Mouse (Mus musculus): Measurements from ENCODE around the gene Lrfn2. TPM values are rescaled to one million over a fixed set of nuclear protein-coding genes. Genes with fewer than 3 reads are reported as not detected.

Gene Lrfn2
- polyA plus RNA-seq, 1 experiment from 2014 or later, result 1.1 TPM

- Histone ChIP-seq H3K4me2 (no peak overlapping the region), H3K4me1 (0 out of 2 replicates have a peak, but pooled peaks cover 4% of the 10 kb centered on the region), H3K4me3 (replicated peaks) (no peak overlapping the region), H3K27me3 (replicated peaks) (no peaks in the 10 kb centered on the region), H3K9me3 (no peaks in the 10 kb centered on the region), H3K27ac (no peak overlapping the region), H3K36me3 (no peaks in the 10 kb centered on the region), H3K9ac (no peak overlapping the region)
- ATAC-seq (ENCODE audit: insufficient read depth, low FRiP score, low read depth), result no peak; the same call in 1 of the 2 replicates
- 17% methylated on average over 11 of the region's 11 CpGs for WGBS
Observed at GRCm38 (mm10) chr17:49043806-49044640, 111.8 kb downstream of the Lrfn2 start.

- Histone ChIP-seq H3K9ac (no peak overlapping the region), H3K27me3 (replicated peaks) (no peaks in the 10 kb centered on the region), H3K4me1 (0 out of 2 replicates have a peak, but pooled peaks cover 4% of the 10 kb centered on the region), H3K4me2 (no peak overlapping the region), H3K27ac (no peak overlapping the region), H3K36me3 (no peaks in the 10 kb centered on the region), H3K9me3 (no peaks in the 10 kb centered on the region), H3K4me3 (replicated peaks) (no peak overlapping the region)
- WGBS, result 39% methylated on average over 4 of the region's 4 CpGs
- no peak for ATAC-seq (ENCODE audit: insufficient read depth, low FRiP score, low read depth)
Observed at GRCm38 (mm10) chr17:49047921-49048320, 115.7 kb downstream of the Lrfn2 start.

GRCm38 (mm10) chr17:49051231-49051630 lies 119.1 kb downstream of the Lrfn2 start:
- H3K27ac ChIP-seq, result no peak overlapping the region
- no peak overlapping the region for H3K4me3 ChIP-seq (replicated peaks)
- H3K36me3 ChIP-seq, result no peaks in the 10 kb centered on the region
- no peaks in the 10 kb centered on the region for H3K4me1 ChIP-seq
- no peaks in the 10 kb centered on the region for H3K27me3 ChIP-seq (replicated peaks)
- ATAC-seq (ENCODE audit: insufficient read depth, low FRiP score, low read depth), result no peak
- no peaks in the 10 kb centered on the region for H3K9me3 ChIP-seq
- WGBS, result 81% methylated on average over 11 of the region's 11 CpGs
- H3K4me2 ChIP-seq, result no peak overlapping the region
- no peak overlapping the region for H3K9ac ChIP-seq

GRCm38 (mm10) chr17:49061141-49061540 lies 129.0 kb downstream of the Lrfn2 start:
- no peak overlapping the region for H3K27ac ChIP-seq
- H3K4me1 ChIP-seq, result no peaks in the 10 kb centered on the region
- H3K9ac ChIP-seq, result no peak overlapping the region
- no peak overlapping the region for H3K4me2 ChIP-seq
- no peaks in the 10 kb centered on the region for H3K9me3 ChIP-seq
- H3K4me3 ChIP-seq (replicated peaks), result no peak overlapping the region
- 87% methylated on average over 8 of the region's 8 CpGs for WGBS
- H3K36me3 ChIP-seq, result no peaks in the 10 kb centered on the region
- no peaks in the 10 kb centered on the region for H3K27me3 ChIP-seq (replicated peaks)
- no peak for ATAC-seq (ENCODE audit: insufficient read depth, low FRiP score, low read depth)

GRCm38 (mm10) chr17:49063789-49064188 lies 131.6 kb downstream of the Lrfn2 start:
- Histone ChIP-seq H3K4me2 (no peak overlapping the region), H3K27ac (no peak overlapping the region), H3K4me1 (no peaks in the 10 kb centered on the region), H3K36me3 (no peaks in the 10 kb centered on the region), H3K9me3 (no peaks in the 10 kb centered on the region), H3K27me3 (replicated peaks) (no peaks in the 10 kb centered on the region), H3K9ac (no peak overlapping the region), H3K4me3 (replicated peaks) (no peak overlapping the region)
- no peak for ATAC-seq (ENCODE audit: insufficient read depth, low FRiP score, low read depth)
- 41% methylated on average over 3 of the region's 3 CpGs for WGBS

GRCm38 (mm10) chr17:49064526-49064925 lies 132.3 kb downstream of the Lrfn2 start:
- H3K4me3 ChIP-seq (replicated peaks), result no peak overlapping the region
- ATAC-seq (ENCODE audit: insufficient read depth, low FRiP score, low read depth), result no peak
- no peaks in the 10 kb centered on the region for H3K9me3 ChIP-seq
- H3K27me3 ChIP-seq (replicated peaks), result no peaks in the 10 kb centered on the region
- WGBS, result 71% methylated on average over 8 of the region's 8 CpGs
- no peaks in the 10 kb centered on the region for H3K4me1 ChIP-seq
- no peaks in the 10 kb centered on the region for H3K36me3 ChIP-seq
- H3K27ac ChIP-seq, result no peak overlapping the region
- H3K9ac ChIP-seq, result no peak overlapping the region
- no peak overlapping the region for H3K4me2 ChIP-seq

GRCm38 (mm10) chr17:49065050-49065449 lies 132.9 kb downstream of the Lrfn2 start:
- Histone ChIP-seq H3K27me3 (replicated peaks) (no peaks in the 10 kb centered on the region), H3K4me2 (no peak overlapping the region), H3K36me3 (no peaks in the 10 kb centered on the region), H3K9me3 (no peaks in the 10 kb centered on the region), H3K4me1 (no peaks in the 10 kb centered on the region), H3K9ac (no peak overlapping the region), H3K4me3 (replicated peaks) (no peak overlapping the region), H3K27ac (no peak overlapping the region)
- 83% methylated on average over 3 of the region's 3 CpGs for WGBS
- ATAC-seq (ENCODE audit: insufficient read depth, low FRiP score, low read depth), result no peak

- H3K4me1 ChIP-seq, result no peaks in the 10 kb centered on the region
- WGBS, result 70% methylated on average over 6 of the region's 6 CpGs
- no peak overlapping the region for H3K4me2 ChIP-seq
- H3K27ac ChIP-seq, result no peak overlapping the region
- no peaks in the 10 kb centered on the region for H3K9me3 ChIP-seq
- H3K9ac ChIP-seq, result no peak overlapping the region
- H3K36me3 ChIP-seq, result no peaks in the 10 kb centered on the region
- H3K27me3 ChIP-seq (replicated peaks), result no peaks in the 10 kb centered on the region
- H3K4me3 ChIP-seq (replicated peaks), result no peak overlapping the region
- ATAC-seq (ENCODE audit: insufficient read depth, low FRiP score, low read depth), result no peak
Observed at GRCm38 (mm10) chr17:49066748-49067147, 134.6 kb downstream of the Lrfn2 start.

GRCm38 (mm10) chr17:49078168-49078567 lies 146.0 kb downstream of the Lrfn2 start:
- Histone ChIP-seq H3K9me3 (no peaks in the 10 kb centered on the region), H3K36me3 (no peaks in the 10 kb centered on the region), H3K27ac (no peak overlapping the region), H3K4me1 (no peaks in the 10 kb centered on the region), H3K27me3 (replicated peaks) (no peaks in the 10 kb centered on the region), H3K9ac (no peak overlapping the region), H3K4me3 (replicated peaks) (no peak overlapping the region), H3K4me2 (no peak overlapping the region)
- ATAC-seq (ENCODE audit: insufficient read depth, low FRiP score, low read depth), result no peak
- 33% methylated on average over 2 of the region's 2 CpGs for WGBS

- Histone ChIP-seq H3K9me3 (no peaks in the 10 kb centered on the region), H3K4me2 (no peak overlapping the region), H3K36me3 (no peaks in the 10 kb centered on the region), H3K4me3 (replicated peaks) (no peak overlapping the region), H3K27me3 (replicated peaks) (no peaks in the 10 kb centered on the region), H3K9ac (no peak overlapping the region), H3K4me1 (no peaks in the 10 kb centered on the region), H3K27ac (no peak overlapping the region)
- WGBS, result 71% methylated on average over 2 of the region's 2 CpGs
- no peak for ATAC-seq (ENCODE audit: insufficient read depth, low FRiP score, low read depth)
Observed at GRCm38 (mm10) chr17:49079647-49080046, 147.5 kb downstream of the Lrfn2 start.

- H3K27ac ChIP-seq, result no peak overlapping the region
- 69% methylated on average over 9 of the region's 9 CpGs for WGBS
- ATAC-seq (ENCODE audit: insufficient read depth, low FRiP score, low read depth), result no peak
- no peak overlapping the region for H3K4me2 ChIP-seq
- no peaks in the 10 kb centered on the region for H3K36me3 ChIP-seq
- H3K9me3 ChIP-seq, result no peaks in the 10 kb centered on the region
- no peak overlapping the region for H3K9ac ChIP-seq
- H3K27me3 ChIP-seq (replicated peaks), result no peaks in the 10 kb centered on the region
- H3K4me3 ChIP-seq (replicated peaks), result no peak overlapping the region
- H3K4me1 ChIP-seq, result no peaks in the 10 kb centered on the region
Observed at GRCm38 (mm10) chr17:49083594-49084380, 151.6 kb downstream of the Lrfn2 start.

GRCm38 (mm10) chr17:49085111-49085510 lies 152.9 kb downstream of the Lrfn2 start:
- H3K9me3 ChIP-seq, result no peaks in the 10 kb centered on the region
- 88% methylated on average over 4 of the region's 4 CpGs for WGBS
- no peak overlapping the region for H3K27ac ChIP-seq
- H3K9ac ChIP-seq, result no peak overlapping the region
- H3K4me1 ChIP-seq, result no peaks in the 10 kb centered on the region
- no peak overlapping the region for H3K4me2 ChIP-seq
- no peaks in the 10 kb centered on the region for H3K36me3 ChIP-seq
- no peak for ATAC-seq (ENCODE audit: insufficient read depth, low FRiP score, low read depth)
- no peak overlapping the region for H3K4me3 ChIP-seq (replicated peaks)
- no peaks in the 10 kb centered on the region for H3K27me3 ChIP-seq (replicated peaks)
